Mouse (Mus musculus) liver, embryonic 18 days (tissue): ENCODE data around the gene Tnni2. TPM values are rescaled to one million over a fixed set of nuclear protein-coding genes. Genes with fewer than 3 reads are reported as not detected.

Experiments used
- polyA plus RNA-seq: library from polyadenylated mRNA; depleted of rRNA; stranded (reverse); fragments of >200 nt; gene quantifications from 2 replicates; pipeline ENCODE4 v1.2.3, GENCODE M21; 2012; rRNA removed

Gene Tnni2
- 1.7 and 3.1 TPM in 2 replicates for polyA plus RNA-seq

GRCm38 (mm10) chr7:142441585-142441984 is at the start of gene Tnni2:
TSS of gene Tnni2 (plus strand) at chr7:142441808.

DNA sequence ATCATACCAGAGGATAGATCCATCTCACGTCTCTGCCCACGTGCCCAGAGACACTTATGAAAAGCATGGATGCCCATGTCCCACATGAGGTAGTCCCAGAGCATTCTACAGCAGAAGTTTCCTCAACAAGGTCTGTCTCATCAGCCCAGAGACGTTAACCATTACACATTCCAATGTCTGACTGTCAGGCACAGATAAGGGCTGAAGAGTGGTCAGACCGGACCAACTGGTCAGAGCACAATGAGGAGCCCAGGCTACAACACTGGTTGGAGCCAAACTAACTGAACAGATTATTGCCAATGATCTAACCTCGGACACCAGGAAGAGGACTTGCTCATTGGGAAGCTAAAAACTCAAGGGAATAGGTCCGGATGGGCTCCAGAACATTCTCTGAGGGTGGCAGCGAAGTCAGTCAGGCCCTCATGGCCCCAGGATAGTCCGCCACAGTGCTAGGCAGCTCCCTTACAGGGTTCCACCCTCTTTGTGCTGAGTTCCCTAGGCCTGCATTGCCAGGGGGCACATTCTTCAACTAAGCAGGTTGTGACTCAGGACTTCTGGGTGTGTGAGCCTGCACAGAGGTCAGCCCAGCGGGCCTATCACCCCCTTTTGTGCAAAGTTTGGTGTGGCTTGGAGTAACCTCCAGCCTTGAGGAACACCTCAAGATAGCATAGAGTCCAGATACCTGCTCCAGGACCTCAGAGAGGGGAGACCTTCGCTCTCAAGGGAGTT is 7.3 kb upstream of the Tnni2 start, which contains the start of gene Syt8:
Syt8 (plus strand) TSS at position 714 of the 729 bp plus-strand sequence.

DNA sequence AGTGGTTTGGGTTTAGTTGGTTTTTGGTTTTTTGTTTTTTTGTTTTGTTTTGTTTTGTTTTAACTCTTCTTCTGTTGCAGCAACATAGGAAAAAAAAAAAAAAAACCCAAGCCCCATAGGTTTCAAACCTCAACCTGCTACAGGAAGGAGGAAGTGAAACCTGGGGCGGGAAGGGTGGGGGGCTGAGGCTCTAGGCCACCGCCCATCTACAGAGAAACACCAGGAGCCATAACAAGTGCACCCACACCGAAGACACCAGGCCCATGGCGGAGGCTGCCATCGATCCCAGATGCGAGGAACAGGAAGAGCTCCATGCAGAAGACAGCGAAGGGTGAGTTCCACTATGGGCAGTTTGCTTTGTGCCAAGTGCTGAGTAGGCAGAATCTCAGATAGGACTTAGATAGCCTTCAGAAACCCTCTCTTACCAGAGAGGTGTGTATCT is 19.0 kb downstream of the Tnni2 start, which contains the start of gene Lsp1:
Lsp1 (plus strand) TSS at position 174 of the 442 bp plus-strand sequence.

Other genes with a start within 250 kb of the Tnni2 start
- gene Krtap5-3, start 240.4 kb upstream of the Tnni2 start, polyA plus RNA-seq = not detected in 2 replicates
- gene Gm7579, start 229.9 kb upstream of the Tnni2 start, polyA plus RNA-seq = not detected in 2 replicates
- not detected in 2 replicates for gene Krtap5-5, start 211.8 kb upstream of the Tnni2 start, polyA plus RNA-seq
- gene Gm40460, start 200.7 kb upstream of the Tnni2 start, polyA plus RNA-seq = not detected in 2 replicates
- gene Gm2431, start 183.5 kb upstream of the Tnni2 start, polyA plus RNA-seq = not detected in 2 replicates
- not detected in 2 replicates for gene Gm4559, start 167.4 kb upstream of the Tnni2 start, polyA plus RNA-seq
- gene Krtap5-1, start 144.7 kb upstream of the Tnni2 start, polyA plus RNA-seq = not detected in 2 replicates
- not detected in 2 replicates for gene Krtap5-4, start 138.3 kb upstream of the Tnni2 start, polyA plus RNA-seq
- gene Ifitm10, start 68.1 kb upstream of the Tnni2 start, polyA plus RNA-seq = 1.9 and 2.0 TPM in 2 replicates
- 0.48 and 0.60 TPM in 2 replicates for gene Gm49369, start 59.1 kb upstream of the Tnni2 start, polyA plus RNA-seq
- 286 and 330 TPM in 2 replicates for gene Ctsd, start 53.8 kb upstream of the Tnni2 start, polyA plus RNA-seq
- gene Syt8, start 7.0 kb upstream of the Tnni2 start, polyA plus RNA-seq = 0.16 and 0.24 TPM in 2 replicates
- 31.6 and 34.6 TPM in 2 replicates for gene Lsp1, start 19.0 kb downstream of the Tnni2 start, polyA plus RNA-seq
- 0.22 and 0.99 TPM in 2 replicates for gene Tnnt3, start 57.0 kb downstream of the Tnni2 start, polyA plus RNA-seq
- 49.6 and 60.9 TPM in 2 replicates for gene Mrpl23, start 90.9 kb downstream of the Tnni2 start, polyA plus RNA-seq
- gene Igf2, start 225.0 kb downstream of the Tnni2 start, polyA plus RNA-seq = 2,586 and 2,595 TPM in 2 replicates
- 0.02 TPM in 2 replicates for gene Gm49394, start 228.1 kb downstream of the Tnni2 start, polyA plus RNA-seq